In genomic region chr6:125620764-125621163, GRCm38 (mm10) we compare ENCODE assay signal across 8 mouse cellular contexts.
DNase-seq lines count a peak whose midpoint lies in the region; ATAC-seq lines count a peak whose summit lies in the region.

No protein-coding gene starts in this region.

- H3K4me1 ChIP-seq in forebrain, embryonic 14.5 days (ENCODE audit: control insufficient read depth, insufficient read depth, low read length), result no peaks in the 10 kb centered on the region
- H3K4me1 ChIP-seq in forebrain, embryonic 13.5 days, result no peaks in the 10 kb centered on the region
- no peaks in the 10 kb centered on the region for H3K4me1 ChIP-seq in neural tube, embryonic 11.5 days (ENCODE audit: control insufficient read depth, insufficient read depth, low read length)

- no peak overlapping the region for H3K4me2 ChIP-seq in forebrain, embryonic 14.5 days (ENCODE audit: low read length)
- no peak overlapping the region for H3K4me2 ChIP-seq in forebrain, embryonic 13.5 days
- no peak overlapping the region for H3K4me2 ChIP-seq in neural tube, embryonic 11.5 days (ENCODE audit: low read depth)

- H3K9me3 ChIP-seq in forebrain, embryonic 14.5 days (replicated peaks; ENCODE audit: control insufficient read depth, low read length), result no peaks in the 10 kb centered on the region
- H3K9me3 ChIP-seq in forebrain, embryonic 13.5 days (replicated peaks), result no peaks in the 10 kb centered on the region
- H3K9me3 ChIP-seq in neural tube, embryonic 11.5 days (ENCODE audit: control insufficient read depth, low read length), result no peaks in the 10 kb centered on the region

- no peaks in the 10 kb centered on the region for H3K27me3 ChIP-seq in forebrain, embryonic 14.5 days (replicated peaks; ENCODE audit: control insufficient read depth, insufficient read depth, low read length)
- no peaks in the 10 kb centered on the region for H3K27me3 ChIP-seq in forebrain, embryonic 13.5 days
- H3K27me3 ChIP-seq in neural tube, embryonic 11.5 days (ENCODE audit: control insufficient read depth, insufficient read depth, low read length), result no peaks in the 10 kb centered on the region

- no peak overlapping the region for H3K4me3 ChIP-seq in forebrain, embryonic 14.5 days (ENCODE audit: low read depth, low read length)
- H3K4me3 ChIP-seq in forebrain, embryonic 13.5 days, result no peak overlapping the region
- H3K4me3 ChIP-seq in neural tube, embryonic 11.5 days (ENCODE audit: low read depth, low read length), result no peak overlapping the region

- no peak overlapping the region for H3K9ac ChIP-seq in forebrain, embryonic 14.5 days (ENCODE audit: low read length)
- H3K9ac ChIP-seq in forebrain, embryonic 13.5 days, result no peak overlapping the region
- H3K9ac ChIP-seq in neural tube, embryonic 11.5 days (ENCODE audit: low read length), result no peak overlapping the region

- no peak overlapping the region for H3K27ac ChIP-seq in forebrain, embryonic 14.5 days (ENCODE audit: low read depth, low read length)
- H3K27ac ChIP-seq in forebrain, embryonic 13.5 days, result no peak overlapping the region
- H3K27ac ChIP-seq in neural tube, embryonic 11.5 days (ENCODE audit: low read depth, low read length), result no peak overlapping the region

- WGBS in forebrain, embryonic 14.5 days, result 50% methylated on average over 6 of the region's 6 CpGs
- WGBS in forebrain, embryonic 13.5 days, result 53% methylated on average over 6 of the region's 6 CpGs
- WGBS in neural tube, embryonic 11.5 days, result 49% methylated on average over 6 of the region's 6 CpGs

- DNase-seq in forebrain, embryonic 14.5 days (ENCODE audit: low spot score), result peak; percentile 56
- DNase-seq in neural tube, embryonic 11.5 days (ENCODE audit: low spot score), result peak; percentile 45
- no peak for DNase-seq in neural tube, embryonic 10.5 days (ENCODE audit: extremely low spot score, low spot score)
- peak; percentile 31 for DNase-seq in left cerebral cortex, adult 11 months (ENCODE audit: low spot score)
- peak; percentile 25 for DNase-seq in right cerebral cortex, postnatal 14 days

- ATAC-seq in forebrain, embryonic 14.5 days, result 0 out of 2 replicates have a peak, but pooled peaks have one; percentile 62
- no peak for ATAC-seq in forebrain, embryonic 13.5 days
- no peak for ATAC-seq in neural tube, embryonic 11.5 days (ENCODE audit: insufficient read depth, low FRiP score, low TSS enrichment)
- no peak for ATAC-seq in erythroid progenitor cell, adult 5-6 weeks (replicated peaks; ENCODE audit: low FRiP score, poor library complexity, severe bottlenecking)
- no peak for ATAC-seq in activated CD4-positive, CD25-positive, alpha-beta regulatory T cell, adult 4 months

- no peaks in the 10 kb centered on the region for H3K36me3 ChIP-seq in forebrain, embryonic 14.5 days (ENCODE audit: control insufficient read depth, insufficient read depth, low read length)
- no peaks in the 10 kb centered on the region for H3K36me3 ChIP-seq in forebrain, embryonic 13.5 days (ENCODE audit: poor library complexity, severe bottlenecking)
- H3K36me3 ChIP-seq in neural tube, embryonic 11.5 days (ENCODE audit: control insufficient read depth, insufficient read depth, low read length), result no peaks in the 10 kb centered on the region
